Mouse (Mus musculus): Measurements from ENCODE around the gene Crybb3. TPM values are rescaled to one million over a fixed set of nuclear protein-coding genes. Genes with fewer than 3 reads are reported as not detected.

Gene Crybb3
- total RNA-seq, 1 experiment = 1.2 TPM

- Histone ChIP-seq H3K9ac (ENCODE audit: insufficient read depth, low read depth, low read length, poor library complexity, severe bottlenecking) (no peak overlapping the region), H3K36me3 (ENCODE audit: control insufficient read depth, insufficient read depth, low read length, poor library complexity, severe bottlenecking) (no peaks in the 10 kb centered on the region; the same call in 1 of the 2 replicates), H3K27ac (ENCODE audit: insufficient read depth, low read depth, low read length, poor library complexity, severe bottlenecking) (no peak overlapping the region), H3K4me3 (ENCODE audit: insufficient read depth in 1 of 2, low read depth in 1 of 2, low read length in 2 of 2, poor library complexity in 1 of 2, severe bottlenecking in 1 of 2) (no peak overlapping the region), H3K9me3 (ENCODE audit: control insufficient read depth, insufficient read depth, low read depth, low read length) (no peaks in the 10 kb centered on the region), H3K4me1 (ENCODE audit: control insufficient read depth in 2 of 2, insufficient read depth in 2 of 2, low read length in 2 of 2, poor library complexity in 1 of 2) (peaks cover 0 to 10% of the 10 kb centered on the region in 2 experiments; a peak in 1 of 4 replicates)
- DNase-seq (ENCODE audit: low read depth, low spot score) = no peak
- in situ Hi-C loops (cut with MboI; ENCODE audit: low sequenced_read_pairs in 2 of 2, unreplicated experiment in 2 of 2) = no loop called here
- TF ChIP-seq MAFK (IDR thresholded peaks at IDR 0.05; ENCODE audit: insufficient read depth, low read depth, low read length) (no peak), HCFC1 (IDR thresholded peaks at IDR 0.05; ENCODE audit: borderline replicate concordance, insufficient read depth, low read length) (no peak), ZNF384 (IDR thresholded peaks at IDR 0.05; ENCODE audit: low read depth, low read length) (no peak), CHD2 (IDR thresholded peaks at IDR 0.05; ENCODE audit: low read depth, low read length) (no peak), ZC3H11A (IDR thresholded peaks at IDR 0.05; ENCODE audit: borderline replicate concordance, low read depth, low read length) (no peak)
These were observed 8.8 kb upstream of the Crybb3 start for GRCm38 (mm10) chr5:113090077-113090690.

GRCm38 (mm10) chr5:113087465-113087864 lies 6.1 kb upstream of the Crybb3 start:
- DNase-seq (ENCODE audit: low read depth, low spot score) = no peak
- H3K9me3 ChIP-seq (ENCODE audit: control insufficient read depth, insufficient read depth, low read depth, low read length) = no peaks in the 10 kb centered on the region
- no peak overlapping the region for H3K9ac ChIP-seq (ENCODE audit: insufficient read depth, low read depth, low read length, poor library complexity, severe bottlenecking)
- H3K27ac ChIP-seq (ENCODE audit: insufficient read depth, low read depth, low read length, poor library complexity, severe bottlenecking) = no peak overlapping the region
- H3K4me1 ChIP-seq (ENCODE audit: control insufficient read depth in 2 of 2, insufficient read depth in 2 of 2, low read length in 2 of 2, poor library complexity in 1 of 2) = peaks cover 1 to 12% of the 10 kb centered on the region in 2 experiments; a peak in 1 of 4 replicates
- TF ChIP-seq CHD2 (IDR thresholded peaks at IDR 0.05; ENCODE audit: low read depth, low read length) (no peak), ZC3H11A (IDR thresholded peaks at IDR 0.05; ENCODE audit: borderline replicate concordance, low read depth, low read length) (no peak), ZNF384 (IDR thresholded peaks at IDR 0.05; ENCODE audit: low read depth, low read length) (no peak), MAFK (IDR thresholded peaks at IDR 0.05; ENCODE audit: insufficient read depth, low read depth, low read length) (no peak), HCFC1 (IDR thresholded peaks at IDR 0.05; ENCODE audit: borderline replicate concordance, insufficient read depth, low read length) (no peak)
- no peak overlapping the region for H3K4me3 ChIP-seq (ENCODE audit: insufficient read depth in 1 of 2, low read depth in 1 of 2, low read length in 2 of 2, poor library complexity in 1 of 2, severe bottlenecking in 1 of 2)
- H3K36me3 ChIP-seq (ENCODE audit: control insufficient read depth, insufficient read depth, low read length, poor library complexity, severe bottlenecking) = no peaks in the 10 kb centered on the region; the same call in 1 of the 2 replicates
- in situ Hi-C loops (cut with MboI; ENCODE audit: low sequenced_read_pairs in 2 of 2, unreplicated experiment in 2 of 2) = no loop called here

GRCm38 (mm10) chr5:113086990-113087389 lies 5.6 kb upstream of the Crybb3 start:
- Histone ChIP-seq H3K9me3 (ENCODE audit: control insufficient read depth, insufficient read depth, low read depth, low read length) (no peaks in the 10 kb centered on the region), H3K9ac (ENCODE audit: insufficient read depth, low read depth, low read length, poor library complexity, severe bottlenecking) (no peak overlapping the region), H3K4me1 (ENCODE audit: control insufficient read depth in 2 of 2, insufficient read depth in 2 of 2, low read length in 2 of 2, poor library complexity in 1 of 2) (peaks cover 1 to 10% of the 10 kb centered on the region in 2 experiments; a peak in 1 of 4 replicates), H3K4me3 (ENCODE audit: insufficient read depth in 1 of 2, low read depth in 1 of 2, low read length in 2 of 2, poor library complexity in 1 of 2, severe bottlenecking in 1 of 2) (no peak overlapping the region), H3K27ac (ENCODE audit: insufficient read depth, low read depth, low read length, poor library complexity, severe bottlenecking) (no peak overlapping the region), H3K36me3 (ENCODE audit: control insufficient read depth, insufficient read depth, low read length, poor library complexity, severe bottlenecking) (no peaks in the 10 kb centered on the region; the same call in 1 of the 2 replicates)
- in situ Hi-C loops (cut with MboI; ENCODE audit: low sequenced_read_pairs in 2 of 2, unreplicated experiment in 2 of 2) = no loop called here
- no peak for DNase-seq (ENCODE audit: low read depth, low spot score)
- TF ChIP-seq ZC3H11A (IDR thresholded peaks at IDR 0.05; ENCODE audit: borderline replicate concordance, low read depth, low read length) (no peak), CHD2 (IDR thresholded peaks at IDR 0.05; ENCODE audit: low read depth, low read length) (no peak)

GRCm38 (mm10) chr5:113086439-113086838 lies 5.1 kb upstream of the Crybb3 start:
- Histone ChIP-seq H3K4me3 (ENCODE audit: insufficient read depth in 1 of 2, low read depth in 1 of 2, low read length in 2 of 2, poor library complexity in 1 of 2, severe bottlenecking in 1 of 2) (no peak overlapping the region), H3K4me1 (ENCODE audit: control insufficient read depth in 2 of 2, insufficient read depth in 2 of 2, low read length in 2 of 2, poor library complexity in 1 of 2) (peaks cover 1 to 10% of the 10 kb centered on the region in 2 experiments; a peak in 1 of 4 replicates), H3K9ac (ENCODE audit: insufficient read depth, low read depth, low read length, poor library complexity, severe bottlenecking) (no peak overlapping the region), H3K27ac (ENCODE audit: insufficient read depth, low read depth, low read length, poor library complexity, severe bottlenecking) (no peak overlapping the region), H3K9me3 (ENCODE audit: control insufficient read depth, insufficient read depth, low read depth, low read length) (no peaks in the 10 kb centered on the region), H3K36me3 (ENCODE audit: control insufficient read depth, insufficient read depth, low read length, poor library complexity, severe bottlenecking) (no peaks in the 10 kb centered on the region; the same call in 1 of the 2 replicates)
- in situ Hi-C loops (cut with MboI; ENCODE audit: low sequenced_read_pairs in 2 of 2, unreplicated experiment in 2 of 2) = no loop called here
- no peak for DNase-seq (ENCODE audit: low read depth, low spot score)
- TF ChIP-seq CHD2 (IDR thresholded peaks at IDR 0.05; ENCODE audit: low read depth, low read length) (no peak), ZNF384 (IDR thresholded peaks at IDR 0.05; ENCODE audit: low read depth, low read length) (no peak), MAFK (IDR thresholded peaks at IDR 0.05; ENCODE audit: insufficient read depth, low read depth, low read length) (no peak), ZC3H11A (IDR thresholded peaks at IDR 0.05; ENCODE audit: borderline replicate concordance, low read depth, low read length) (no peak), HCFC1 (IDR thresholded peaks at IDR 0.05; ENCODE audit: borderline replicate concordance, insufficient read depth, low read length) (no peak)

All from ES-E14 (cell line).